Mouse (Mus musculus) kidney, adult 8-10 months (tissue): Measurements from ENCODE around the gene Fads6.
A peak's percentile ranks its signal among the peaks of the same experiment; 100 is the strongest.

Experiments
- DNase-seq, 2 experiments: peaks; one replicate each; pipeline ENCODE4 v3.0.0; 2022

Gene Fads6

GRCm38 (mm10) chr11:115297214-115297826 lies at the start of gene Fads6:
Gene Fads6 (minus strand): TSS chr11:115297663.
- DNase-seq = peak; percentile 58 to 77

GRCm38 (mm10) chr11:115345515-115345914 lies 48.1 kb upstream of the Fads6 start:
- DNase-seq = no peak

- no peak for DNase-seq
Measured at GRCm38 (mm10) chr11:115344967-115345366, 47.5 kb upstream of the Fads6 start.

- DNase-seq = no peak
Measured at GRCm38 (mm10) chr11:115341866-115342265, 44.4 kb upstream of the Fads6 start.

GRCm38 (mm10) chr11:115341246-115341645 lies 43.8 kb upstream of the Fads6 start:
- no peak for DNase-seq

- no peak for DNase-seq
Measured at GRCm38 (mm10) chr11:115337826-115338225, 40.4 kb upstream of the Fads6 start.

- DNase-seq = peak; percentile 32 to 38
Measured at GRCm38 (mm10) chr11:115337350-115337749, 39.9 kb upstream of the Fads6 start.

- no peak for DNase-seq
Measured at GRCm38 (mm10) chr11:115336115-115336514, 38.7 kb upstream of the Fads6 start.

- peak in 1 of 2 experiments; percentile 38 for DNase-seq
Measured at GRCm38 (mm10) chr11:115335223-115335622, 37.8 kb upstream of the Fads6 start.

- DNase-seq = no peak
Measured at GRCm38 (mm10) chr11:115334531-115334930, 37.1 kb upstream of the Fads6 start, which contains the start of gene Otop3. Gene Otop3 (plus strand): TSS chr11:115334731.

GRCm38 (mm10) chr11:115329339-115329738 lies 31.9 kb upstream of the Fads6 start:
- no peak for DNase-seq

GRCm38 (mm10) chr11:115326730-115327129 lies 29.3 kb upstream of the Fads6 start:
- DNase-seq = no peak

GRCm38 (mm10) chr11:115323354-115323753 lies 25.9 kb upstream of the Fads6 start:
- no peak for DNase-seq

- DNase-seq = peak in 1 of 2 experiments; percentile 33
Measured at GRCm38 (mm10) chr11:115321906-115322693, 24.6 kb upstream of the Fads6 start, which contains the start of gene Ush1g. Gene Ush1g (minus strand): TSS chr11:115322041.

GRCm38 (mm10) chr11:115319704-115320383 lies 22.4 kb upstream of the Fads6 start:
- DNase-seq = no peak

GRCm38 (mm10) chr11:115318245-115319027 lies 21.0 kb upstream of the Fads6 start:
- DNase-seq = no peak

GRCm38 (mm10) chr11:115317204-115317603 lies 19.7 kb upstream of the Fads6 start:
- no peak for DNase-seq

GRCm38 (mm10) chr11:115314249-115314648 lies 16.8 kb upstream of the Fads6 start:
- no peak for DNase-seq

- DNase-seq = no peak
Measured at GRCm38 (mm10) chr11:115308781-115309180, 11.3 kb upstream of the Fads6 start.

- DNase-seq = no peak
Measured at GRCm38 (mm10) chr11:115306863-115307262, 9.4 kb upstream of the Fads6 start, which contains the start of gene Otop2. Gene Otop2 (plus strand): TSS chr11:115307163.

GRCm38 (mm10) chr11:115303167-115303566 lies 5.7 kb upstream of the Fads6 start:
- DNase-seq = no peak

GRCm38 (mm10) chr11:115301351-115301750 lies 3.9 kb upstream of the Fads6 start:
- no peak for DNase-seq

- DNase-seq = no peak
Measured at GRCm38 (mm10) chr11:115300745-115301144, 3.3 kb upstream of the Fads6 start.
